In the genomic region with DNA sequence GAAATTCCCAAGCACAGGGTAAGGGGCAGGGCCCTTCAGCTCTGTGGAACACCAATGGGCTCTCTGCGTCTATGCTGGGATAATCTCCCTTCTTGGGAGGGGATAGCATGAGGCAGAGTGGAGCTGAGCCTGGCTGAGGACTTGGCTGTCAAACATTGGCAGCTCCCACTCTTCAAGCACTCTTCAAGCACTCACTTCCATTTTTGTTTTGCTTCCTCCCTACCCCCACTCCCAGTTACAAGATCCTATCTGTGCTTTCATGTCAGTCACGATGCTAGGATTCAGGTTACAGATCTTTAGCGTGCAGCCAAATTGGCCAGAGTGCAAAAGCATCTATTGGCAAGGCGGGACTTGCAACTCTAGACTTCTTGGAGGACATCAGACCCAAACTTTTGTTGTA, we compare ENCODE assay signal across 14 mouse cellular contexts. TPM values are rescaled to one million over a fixed set of nuclear protein-coding genes. Genes with fewer than 3 reads are reported as not detected.
A peak's percentile ranks its signal among the peaks of the same experiment; 100 is the strongest.
DNase-seq lines count a peak whose midpoint lies in the region; ATAC-seq and TF ChIP-seq lines count a peak whose summit lies in the region.
"Had no signal": no experiment of that assay in that cellular context is flagged by ENCODE, and none has a peak within 500 bp of the region (broad histone marks: within the 10 kb centered on the region; RNA-seq: fewer than 3 reads in every experiment).

No protein-coding gene starts in this region.

- intact Hi-C loops in heart, postnatal 36 days (cut with DNase I) = no loop called here

- TF ChIP-seq CTCF in brain, embryonic 14.5 days (IDR thresholded peaks at IDR 0.05; ENCODE audit: borderline replicate concordance, extremely low read depth, insufficient read depth, insufficient read length) = no peak
- TF ChIP-seq CTCF in intestine, postnatal 0 days (IDR thresholded peaks at IDR 0.05; ENCODE audit: low read depth) = no peak
- no peak for TF ChIP-seq CTCF in small intestine, adult 2 months (IDR thresholded peaks at IDR 0.05; ENCODE audit: extremely low read depth, insufficient read length, insufficient replicate concordance, low read depth, low read length)

- no peak for DNase-seq in heart, postnatal 36 days
- peak; percentile 21 for DNase-seq in brain, embryonic 14.5 days (ENCODE audit: low read depth)
- DNase-seq in adrenal gland, postnatal 36 days = no peak
- DNase-seq: cerebellum, postnatal 10 days had no signal

- no peak for TF ChIP-seq POLR2A in brain, embryonic 14.5 days (IDR thresholded peaks at IDR 0.05; ENCODE audit: borderline replicate concordance, extremely low read depth, insufficient read depth, insufficient read length, poor library complexity, severe bottlenecking)
- no peak for TF ChIP-seq POLR2A in small intestine, adult 2 months (IDR thresholded peaks at IDR 0.05; ENCODE audit: low read depth, low read length)

- peaks cover 22% of the 10 kb centered on the region for H3K27me3 ChIP-seq in heart, embryonic 16.5 days (ENCODE audit: control insufficient read depth, insufficient read depth, low read length)
- H3K27me3 ChIP-seq in intestine, postnatal 0 days (replicated peaks; ENCODE audit: control insufficient read depth, insufficient read depth, low read length) = no peaks in the 10 kb centered on the region
- no peaks in the 10 kb centered on the region for H3K27me3 ChIP-seq in small intestine, adult 2 months (ENCODE audit: control insufficient read depth, insufficient read depth, low read length)
- no peaks in the 10 kb centered on the region for H3K27me3 ChIP-seq in midbrain, embryonic 16.5 days (ENCODE audit: control insufficient read depth, insufficient read depth, low read depth, low read length)
- H3K27me3 ChIP-seq in midbrain, embryonic 13.5 days = 0 out of 2 replicates have a peak, but pooled peaks cover 6% of the 10 kb centered on the region
- H3K27me3 ChIP-seq: midbrain, embryonic 15.5 days had no signal

- no peaks in the 10 kb centered on the region for H3K4me1 ChIP-seq in heart, embryonic 16.5 days (ENCODE audit: control insufficient read depth, insufficient read depth, low read length)
- H3K4me1 ChIP-seq in intestine, postnatal 0 days (replicated peaks; ENCODE audit: control insufficient read depth, insufficient read depth, low read length) = 0 out of 2 replicates have a peak, but pooled peaks cover 4% of the 10 kb centered on the region
- peaks cover 16% of the 10 kb centered on the region for H3K4me1 ChIP-seq in small intestine, adult 2 months (ENCODE audit: control insufficient read depth, insufficient read depth, insufficient read length, low read length)
- no peaks in the 10 kb centered on the region for H3K4me1 ChIP-seq in midbrain, embryonic 16.5 days (ENCODE audit: control insufficient read depth, insufficient read depth, low read length)
- H3K4me1 ChIP-seq in midbrain, embryonic 13.5 days (replicated peaks) = peaks cover 8% of the 10 kb centered on the region

- H3K27ac ChIP-seq in heart, embryonic 16.5 days (ENCODE audit: low read length) = no peak overlapping the region
- H3K27ac ChIP-seq in intestine, postnatal 0 days (ENCODE audit: low read depth, low read length) = peak overlapping the region; percentile 85
- peak overlapping the region; percentile 87 for H3K27ac ChIP-seq in small intestine, adult 2 months (ENCODE audit: insufficient read depth, low read depth, low read length)
- H3K27ac ChIP-seq in midbrain, embryonic 16.5 days (ENCODE audit: low read length) = no peak overlapping the region
- no peak overlapping the region for H3K27ac ChIP-seq in midbrain, embryonic 13.5 days
- H3K27ac ChIP-seq: hindbrain, embryonic 14.5 days; midbrain, embryonic 15.5 days had no signal

- no peak overlapping the region for H3K9ac ChIP-seq in heart, embryonic 16.5 days (ENCODE audit: low read length)
- peak overlapping the region; percentile 11; the same call in 1 of the 2 replicates for H3K9ac ChIP-seq in intestine, postnatal 0 days (ENCODE audit: low read depth, low read length)
- no peak overlapping the region for H3K9ac ChIP-seq in midbrain, embryonic 16.5 days (ENCODE audit: low read depth, low read length)
- H3K9ac ChIP-seq in midbrain, embryonic 13.5 days (replicated peaks) = no peak overlapping the region
- H3K9ac ChIP-seq: heart, embryonic 12.5 days; hindbrain, embryonic 14.5 days; midbrain, embryonic 15.5 days had no signal

- H3K36me3 ChIP-seq in heart, embryonic 16.5 days (ENCODE audit: control insufficient read depth, insufficient read depth) = no peaks in the 10 kb centered on the region
- peaks cover 34% of the 10 kb centered on the region for H3K36me3 ChIP-seq in intestine, postnatal 0 days (ENCODE audit: control insufficient read depth, insufficient read depth)
- peaks cover 49% of the 10 kb centered on the region for H3K36me3 ChIP-seq in small intestine, adult 2 months (ENCODE audit: control insufficient read depth, insufficient read depth, low read length)
- no peaks in the 10 kb centered on the region for H3K36me3 ChIP-seq in midbrain, embryonic 16.5 days (ENCODE audit: control insufficient read depth, insufficient read depth, low read length)
- no peaks in the 10 kb centered on the region for H3K36me3 ChIP-seq in midbrain, embryonic 13.5 days
- H3K36me3 ChIP-seq: heart, embryonic 12.5 days; midbrain, embryonic 15.5 days had no signal

- no peaks in the 10 kb centered on the region for H3K9me3 ChIP-seq in heart, embryonic 16.5 days (replicated peaks; ENCODE audit: control insufficient read depth, low read length)
- no peaks in the 10 kb centered on the region for H3K9me3 ChIP-seq in intestine, postnatal 0 days (ENCODE audit: control insufficient read depth)
- no peaks in the 10 kb centered on the region for H3K9me3 ChIP-seq in midbrain, embryonic 16.5 days (replicated peaks; ENCODE audit: control insufficient read depth, low read length, poor library complexity, severe bottlenecking)
- H3K9me3 ChIP-seq in midbrain, embryonic 13.5 days = no peaks in the 10 kb centered on the region
- H3K9me3 ChIP-seq: heart, embryonic 12.5 days; midbrain, embryonic 15.5 days had no signal

- H3K4me2 ChIP-seq in heart, embryonic 16.5 days (ENCODE audit: low read depth, low read length) = no peak overlapping the region
- peak overlapping the region; percentile 76 for H3K4me2 ChIP-seq in intestine, postnatal 0 days (replicated peaks; ENCODE audit: low read depth)
- no peak overlapping the region for H3K4me2 ChIP-seq in midbrain, embryonic 16.5 days (ENCODE audit: low read length)
- H3K4me2 ChIP-seq in midbrain, embryonic 13.5 days (replicated peaks) = no peak overlapping the region
- H3K4me2 ChIP-seq: heart, embryonic 12.5 days; hindbrain, embryonic 14.5 days; midbrain, embryonic 15.5 days had no signal

- WGBS in heart, embryonic 16.5 days = 29% methylated on average over 4 of the region's 4 CpGs
- WGBS in intestine, postnatal 0 days = 22% methylated on average over 4 of the region's 4 CpGs
- WGBS in small intestine, adult 2 months = 19% methylated on average over 4 of the region's 4 CpGs
- 60% methylated on average over 4 of the region's 4 CpGs for WGBS in midbrain, embryonic 16.5 days
- 65% methylated on average over 4 of the region's 4 CpGs for WGBS in midbrain, embryonic 13.5 days

- H3K4me3 ChIP-seq in heart, embryonic 16.5 days (ENCODE audit: low read length) = no peak overlapping the region
- no peak overlapping the region for H3K4me3 ChIP-seq in intestine, postnatal 0 days (ENCODE audit: low read depth, low read length)
- peak overlapping the region; percentile 90 for H3K4me3 ChIP-seq in small intestine, adult 2 months (ENCODE audit: low read depth, low read length)
- H3K4me3 ChIP-seq in midbrain, embryonic 16.5 days (ENCODE audit: low read depth, low read length) = no peak overlapping the region
- H3K4me3 ChIP-seq in midbrain, embryonic 13.5 days (replicated peaks) = no peak overlapping the region
- H3K4me3 ChIP-seq: erythroblast, embryonic 14.5 days; heart, embryonic 12.5 days; midbrain, embryonic 15.5 days had no signal

- peak; percentile 50; the same call in 1 of the 2 replicates for ATAC-seq in heart, embryonic 16.5 days (replicated peaks; ENCODE audit: extremely low read depth, insufficient read depth, low FRiP score)
- no peak for ATAC-seq in intestine, postnatal 0 days
- no peak for ATAC-seq in midbrain, embryonic 16.5 days
- no peak for ATAC-seq in midbrain, embryonic 13.5 days
- ATAC-seq: midbrain, embryonic 15.5 days had no signal

RNA-seq across cellular contexts. Expression of gene Elf3, which starts 5.5 kb away (rescaled TPM):
- 2.3 and 3.9 TPM in 2 replicates for polyA plus RNA-seq in heart, embryonic 16.5 days (2015; fragmentation: Nextera tagmentation; extraction: Ambion mirVana)
- not detected for total RNA-seq in heart, postnatal 36 days (2021)
- 0.15 and 0.20 TPM in 2 replicates for polyA plus RNA-seq in brain, embryonic 14.5 days (2012; rRNA removed)
- polyA plus RNA-seq in intestine, postnatal 0 days (2015; fragmentation: Nextera tagmentation; extraction: Ambion mirVana) = 159 and 164 TPM in 2 replicates
- polyA plus RNA-seq in small intestine, adult 2 months (2012; rRNA removed) = 110 and 185 TPM in 2 replicates
- 0.35 TPM in 1 of 2 replicates, not detected in the other for polyA plus RNA-seq in midbrain, embryonic 16.5 days (2015; fragmentation: Nextera tagmentation; extraction: Ambion mirVana)
- polyA plus RNA-seq in midbrain, embryonic 13.5 days (2015; fragmentation: Nextera tagmentation; extraction: Ambion mirVana) = 0.16 and 0.34 TPM in 2 replicates
- not detected for total RNA-seq in adrenal gland, postnatal 36 days (2021)
- total RNA-seq: layer of hippocampus, postnatal 10 days had no signal
- polyA plus RNA-seq: erythroblast, embryonic 14.5 days had no signal

RNA-seq across cellular contexts. Expression of gene Rnpep, which starts 31.0 kb away (rescaled TPM):
- 54.6 and 57.1 TPM in 2 replicates for polyA plus RNA-seq in heart, embryonic 16.5 days (2015; fragmentation: Nextera tagmentation; extraction: Ambion mirVana)
- total RNA-seq in heart, postnatal 36 days (2021) = 10 to 100 TPM; 20.5 to 26.7 TPM
- 41.0 and 54.0 TPM in 2 replicates for polyA plus RNA-seq in brain, embryonic 14.5 days (2012; rRNA removed)
- polyA plus RNA-seq in intestine, postnatal 0 days (2015; fragmentation: Nextera tagmentation; extraction: Ambion mirVana) = 136 and 141 TPM in 2 replicates
- 66.3 and 103 TPM in 2 replicates for polyA plus RNA-seq in small intestine, adult 2 months (2012; rRNA removed)
- polyA plus RNA-seq in midbrain, embryonic 16.5 days (2015; fragmentation: Nextera tagmentation; extraction: Ambion mirVana) = 102 and 107 TPM in 2 replicates
- 87.7 and 102 TPM in 2 replicates for polyA plus RNA-seq in midbrain, embryonic 13.5 days (2015; fragmentation: Nextera tagmentation; extraction: Ambion mirVana)
- total RNA-seq in adrenal gland, postnatal 36 days (2021) = 10 to 100 TPM; 46.3 to 48.9 TPM

Comparison
In these comparisons a context has a peak if more than half of its experiments do, and no peak if none do; other contexts are left out.
1. H3K27ac ChIP-seq: peak in intestine, postnatal 0 days (single experiment) and small intestine, adult 2 months (single experiment); none in heart, embryonic 16.5 days (single experiment), midbrain, embryonic 16.5 days (single experiment) and midbrain, embryonic 13.5 days (single experiment).
2. RNA of gene Elf3, which starts 5.5 kb away (polyA plus RNA-seq): 110 to 185 TPM in small intestine, adult 2 months and 159 to 164 TPM in intestine, postnatal 0 days; 2.3 to 3.9 TPM in heart, embryonic 16.5 days, 0.35 TPM in midbrain, embryonic 16.5 days, 0.16 to 0.34 TPM in midbrain, embryonic 13.5 days and 0.15 to 0.20 TPM in brain, embryonic 14.5 days; every median in the first group is over 10 times any median in the second.